Mouse (Mus musculus) ES-E14 (cell line): Measurements from ENCODE around the gene Gm16503. TPM values are rescaled to one million over a fixed set of nuclear protein-coding genes. Genes with fewer than 3 reads are reported as not detected.
"Not testable (repeated sequence)": the region's sequence is repeated elsewhere in the genome, so short reads cannot be mapped to it uniquely, and the experiment has no call there.

Experiments
- DNase-seq: peaks from one replicate; pipeline ENCODE4 v3.0.0-alpha.2; 2013; ENCODE audit warnings: low read depth, low spot score
- H3K27ac ChIP-seq: 2 replicates; pipeline ENCODE4 v1.5.1; 2012; ENCODE audit warnings: low read depth, mild to moderate bottlenecking, low read length, moderate library complexity, mixed read lengths; ENCODE audit not compliant: poor library complexity, insufficient read depth, severe bottlenecking
- H3K36me3 ChIP-seq: 2 replicates; pipeline ENCODE4 v1.6.1; 2012; ENCODE audit warnings: mild to moderate bottlenecking, low read length, moderate library complexity, mixed read lengths; ENCODE audit not compliant: control insufficient read depth, poor library complexity, insufficient read depth, severe bottlenecking
- H3K4me1 ChIP-seq, 2 experiments: fragments of 150-350 bp in 1 of 2; sonication (generic) in 1 of 2; 2 replicates each; pipeline ENCODE4 v1.6.1; 2012; ENCODE audit warnings: low read length in 2 of 2, mild to moderate bottlenecking in 1 of 2, mixed read lengths in 1 of 2; ENCODE audit not compliant: control insufficient read depth in 2 of 2, insufficient read depth in 2 of 2, poor library complexity in 1 of 2
- H3K4me3 ChIP-seq, 2 experiments: fragments of 150-350 bp in 1 of 2; sonication (generic) in 1 of 2; 2 replicates each; pipeline ENCODE4 v1.5.1; 2012; ENCODE audit warnings: low read length in 2 of 2, low read depth in 1 of 2, mild to moderate bottlenecking in 1 of 2, mixed read lengths in 1 of 2; ENCODE audit not compliant: insufficient read depth in 1 of 2, poor library complexity in 1 of 2, severe bottlenecking in 1 of 2
- H3K9ac ChIP-seq: 2 replicates; pipeline ENCODE4 v1.6.1; 2012; ENCODE audit warnings: low read depth, mild to moderate bottlenecking, low read length, mixed read lengths; ENCODE audit not compliant: poor library complexity, insufficient read depth, severe bottlenecking
- H3K9me3 ChIP-seq: fragments of 150-350 bp; sonication (generic); 2 replicates; pipeline ENCODE4 v1.6.1; 2012; ENCODE audit warnings: low read depth, mild to moderate bottlenecking, low read length; ENCODE audit not compliant: control insufficient read depth, insufficient read depth
- CHD2 ChIP-seq: IDR thresholded peaks from 2 replicates; pipeline ENCODE4 v1.6.1; 2014; ENCODE audit warnings: mild to moderate bottlenecking, low read depth, low read length, inconsistent platforms
- HCFC1 ChIP-seq: IDR thresholded peaks from 2 replicates; pipeline ENCODE4 v1.6.1; 2012; ENCODE audit warnings: low read length, inconsistent platforms, borderline replicate concordance; ENCODE audit not compliant: insufficient read depth
- MAFK ChIP-seq: IDR thresholded peaks from 2 replicates; pipeline ENCODE4 v1.6.1; 2014; ENCODE audit warnings: mild to moderate bottlenecking, low read depth, low read length, inconsistent platforms; ENCODE audit not compliant: insufficient read depth
- ZC3H11A ChIP-seq: IDR thresholded peaks from 2 replicates; pipeline ENCODE4 v1.6.1; 2012; ENCODE audit warnings: low read depth, mild to moderate bottlenecking, inconsistent platforms, low read length, borderline replicate concordance
- ZNF384 ChIP-seq: IDR thresholded peaks from 2 replicates; pipeline ENCODE4 v1.6.1; 2012; ENCODE audit warnings: low read depth, low read length, inconsistent platforms
- in situ Hi-C, 2 experiments: fragments of 600-800 bp; cut with MboI; formaldehyde crosslinking; loops; one replicate each; pipeline ENCODE4 v1.15.1; 2025; ENCODE audit warnings: low sequenced_read_pairs in 2 of 2, inconsistent platforms in 1 of 2; ENCODE audit not compliant: unreplicated experiment in 2 of 2
- total RNA-seq: library from RNA; depleted of rRNA; stranded (reverse); fragments of 300-350 nt; gene quantifications from 2 replicates; pipeline ENCODE4 v1.2.3, GENCODE M21; 2012; rRNA removed

Gene Gm16503
- total RNA-seq, 1 experiment = 0.27 TPM

DNA sequence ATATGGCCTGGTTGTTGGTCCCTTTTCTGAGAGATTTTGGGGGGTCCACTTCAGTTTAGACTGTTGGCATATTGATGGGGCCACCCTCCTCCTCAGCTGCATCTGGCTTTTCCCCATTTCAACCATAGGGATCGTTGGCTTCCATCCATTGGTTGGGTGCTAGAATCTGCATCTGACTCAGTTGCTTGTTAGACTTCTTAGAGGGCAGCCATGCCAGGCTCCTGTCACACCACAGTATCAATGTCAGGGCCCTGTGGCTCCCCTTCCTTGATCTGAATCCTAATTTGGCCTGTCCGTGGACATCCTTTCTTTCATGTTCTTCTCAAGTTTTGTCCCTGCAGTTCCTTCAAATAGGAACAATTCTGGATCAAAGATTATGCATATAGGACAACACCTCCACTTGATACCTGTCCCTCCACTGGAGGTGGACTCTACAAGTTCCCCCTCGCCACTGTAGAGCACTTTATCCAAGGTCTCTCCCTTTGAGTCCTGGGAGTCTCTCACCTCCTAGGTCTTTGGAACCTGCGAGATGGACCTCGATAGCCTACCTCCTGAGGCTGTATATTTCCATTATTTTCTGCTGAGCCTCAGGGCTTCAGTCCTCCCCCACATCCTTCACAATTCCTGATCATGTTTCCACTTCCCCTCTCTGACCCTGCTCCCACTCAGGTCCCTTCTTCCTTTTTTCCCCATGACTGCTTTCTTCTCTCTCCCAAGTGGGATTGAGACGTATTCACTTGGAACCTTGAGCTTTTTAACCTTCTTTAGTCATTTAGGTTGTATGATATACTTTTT lies 25.6 kb downstream of the Gm16503 start:
- H3K9ac ChIP-seq = no peak overlapping the region
- no peak overlapping the region for H3K27ac ChIP-seq
- no peak for DNase-seq
- TF ChIP-seq CHD2 (no peak), ZNF384 (no peak), HCFC1 (no peak), MAFK (no peak), ZC3H11A (no peak)
- in situ Hi-C loops = no loop called here
- H3K4me1 ChIP-seq = no peaks in the 10 kb centered on the region
- no peak overlapping the region for H3K4me3 ChIP-seq
- no peaks in the 10 kb centered on the region for H3K9me3 ChIP-seq
- peaks cover 4% of the 10 kb centered on the region for H3K36me3 ChIP-seq

GRCm38 (mm10) chr4:147571156-147571555 lies 31.1 kb downstream of the Gm16503 start:
- H3K36me3 ChIP-seq, H3K9me3 ChIP-seq, in situ Hi-C loops, DNase-seq, H3K4me1 ChIP-seq, H3K4me3 ChIP-seq, H3K9ac ChIP-seq, H3K27ac ChIP-seq: not testable (repeated sequence)

- H3K9ac ChIP-seq, H3K4me3 ChIP-seq, in situ Hi-C loops, H3K27ac ChIP-seq, H3K9me3 ChIP-seq, H3K36me3 ChIP-seq, DNase-seq, H3K4me1 ChIP-seq: not testable (repeated sequence)
These were observed 39.4 kb downstream of the Gm16503 start for GRCm38 (mm10) chr4:147579371-147579770.

DNA sequence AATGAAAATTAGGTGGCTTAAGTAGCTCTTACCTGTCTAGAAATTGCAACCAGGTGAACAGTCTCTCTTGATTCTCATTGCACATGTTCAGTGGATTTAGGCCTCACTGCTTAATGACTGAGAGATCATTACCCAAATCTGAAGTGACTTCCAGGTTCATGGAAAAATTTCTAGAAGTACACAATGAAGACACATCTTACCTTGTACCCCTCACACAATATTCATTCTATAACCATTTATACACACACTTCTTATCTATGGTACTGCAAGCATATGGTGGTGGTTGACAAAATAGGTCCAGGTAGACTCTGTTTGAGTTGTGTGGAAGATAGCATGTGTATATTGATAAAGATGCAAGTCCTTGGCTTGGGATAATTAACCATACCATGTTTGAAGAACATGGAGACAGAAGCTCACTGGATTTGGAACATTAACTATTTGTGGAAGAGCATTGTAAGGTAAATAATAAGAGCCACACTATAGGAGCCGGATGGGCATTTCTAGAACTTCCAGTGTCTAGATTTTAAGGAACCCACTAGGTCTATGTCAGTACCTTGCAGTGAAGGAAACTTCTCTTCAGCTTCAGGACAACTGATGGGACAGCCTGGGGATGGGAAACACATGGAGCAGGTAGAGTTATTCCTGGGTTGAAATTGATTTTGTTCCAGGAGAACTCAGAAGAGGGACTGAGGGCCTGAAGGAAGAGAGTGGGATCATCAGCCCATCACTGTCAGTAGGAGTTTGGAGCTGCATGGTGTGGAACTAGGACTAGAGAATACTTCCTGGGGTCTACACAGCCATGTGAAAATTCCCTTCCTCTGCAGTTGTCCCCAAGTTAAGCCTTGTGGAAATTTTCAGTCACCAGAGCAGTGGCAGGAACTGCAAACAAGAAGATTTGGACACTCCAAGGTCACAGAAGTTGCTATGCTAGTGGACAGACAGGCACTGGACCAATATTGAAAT lies 46.8 kb downstream of the Gm16503 start:
- Histone ChIP-seq H3K9ac (no peak overlapping the region), H3K9me3 (peaks cover 19% of the 10 kb centered on the region), H3K27ac (no peak overlapping the region), H3K4me1 (no peaks in the 10 kb centered on the region), H3K4me3 (no peak overlapping the region), H3K36me3 (no peaks in the 10 kb centered on the region; the same call in 1 of the 2 replicates)
- in situ Hi-C loops = no loop called here
- no peak for DNase-seq
- no peak for TF ChIP-seq ZNF384
- TF ChIP-seq CHD2 = no peak

Other genes with a start within 250 kb of the Gm16503 start
- 85.5 and 88.8 TPM in 2 replicates for gene Zfp988, start 234.5 kb upstream of the Gm16503 start, total RNA-seq
- 233 and 297 TPM in 2 replicates for gene Zfp978, start 178.9 kb upstream of the Gm16503 start, total RNA-seq
- gene Zfp982, start 47.8 kb upstream of the Gm16503 start, total RNA-seq = 33.7 and 40.5 TPM in 2 replicates
- 45.4 and 52.0 TPM in 2 replicates for gene Zfp985, start 13.1 kb downstream of the Gm16503 start, total RNA-seq
- 110 and 118 TPM in 2 replicates for gene Zfp979, start 102.3 kb downstream of the Gm16503 start, total RNA-seq
- gene Zfp534, start 162.3 kb downstream of the Gm16503 start, total RNA-seq = 66.5 and 71.2 TPM in 2 replicates